Mouse (Mus musculus) megakaryocyte-erythroid progenitor cell, adult 5-6 weeks (primary cell): ENCODE measurements around the gene Slc12a8. TPM values are rescaled to one million over a fixed set of nuclear protein-coding genes. Genes with fewer than 3 reads are reported as not detected.

ENCODE experiments used
- total RNA-seq, 2 experiments: library from RNA; stranded (forward) in 1 of 2; stranded (reverse) in 1 of 2; fragments of 200-1000, 215-1000 nt in 1 of 2; fragments of >200 nt in 1 of 2; fragmentation: Nextera tagmentation in 1 of 2; gene quantifications; 2 replicates each; pipeline ENCODE4 v1.2.3; 2014 to 2017

The Slc12a8 gene
- total RNA-seq, 2 experiments from 2014 or later: not detected

Other genes with a start within 250 kb of the Slc12a8 start
- gene Zfp148, start 136.5 kb upstream of the Slc12a8 start, total RNA-seq (2014; fragmentation: Nextera tagmentation): 25.8 and 34.8 TPM in 2 replicates
- 23.8 TPM in 2 replicates for gene Zfp148, start 136.5 kb upstream of the Slc12a8 start, total RNA-seq (2017)
- 54.2 and 70.0 TPM in 2 replicates for gene Heg1, start 167.0 kb downstream of the Slc12a8 start, total RNA-seq (2014; fragmentation: Nextera tagmentation)
- 88.3 and 91.5 TPM in 2 replicates for gene Heg1, start 167.0 kb downstream of the Slc12a8 start, total RNA-seq (2017)